Mouse (Mus musculus) thymus, adult 2 months (tissue): ENCODE measurements around the gene Dennd1a. TPM values are rescaled to one million over a fixed set of nuclear protein-coding genes. Genes with fewer than 3 reads are reported as not detected.

Source experiments
- DNase-seq: peaks from one replicate; pipeline ENCODE4 v3.0.0; 2021
- H3K27ac ChIP-seq: fragments of 200-500 bp; 2 replicates; pipeline ENCODE4 v1.5.1; 2012; ENCODE audit warnings: low read length, control low read depth; ENCODE audit not compliant: control insufficient read depth, insufficient read depth
- H3K27me3 ChIP-seq: fragments of 200-500 bp; 2 replicates; pipeline ENCODE4 v1.6.1; 2012; ENCODE audit warnings: mild to moderate bottlenecking, low read length, moderate library complexity, mixed read lengths; ENCODE audit not compliant: control insufficient read depth, insufficient read depth
- H3K36me3 ChIP-seq: fragments of 200-500 bp; 2 replicates; pipeline ENCODE4 v1.6.1; 2012; ENCODE audit warnings: mild to moderate bottlenecking, low read length, moderate library complexity; ENCODE audit not compliant: control insufficient read depth, insufficient read depth
- H3K4me1 ChIP-seq: fragments of 200-500 bp; replicated peaks from 2 replicates; pipeline ENCODE4 v1.6.1; 2012; ENCODE audit warnings: low read length; ENCODE audit not compliant: control insufficient read depth, insufficient read depth
- H3K4me3 ChIP-seq: fragments of 200-500 bp; 2 replicates; pipeline ENCODE4 v1.5.1; 2012; ENCODE audit warnings: mild to moderate bottlenecking, low read length, control low read depth, moderate library complexity; ENCODE audit not compliant: control insufficient read depth, insufficient read depth
- CTCF ChIP-seq: fragments of 200-500 bp; IDR thresholded peaks from 2 replicates; pipeline ENCODE4 v1.5.1; 2012; ENCODE audit warnings: mild to moderate bottlenecking, control low read depth, low read length, moderate library complexity, borderline replicate concordance; ENCODE audit not compliant: control insufficient read depth, poor library complexity, insufficient read depth; ENCODE audit errors: extremely low read depth
- POLR2A ChIP-seq: fragments of 200-500 bp; IDR thresholded peaks from 2 replicates; pipeline ENCODE4 v1.6.1; 2012; ENCODE audit warnings: mild to moderate bottlenecking, low read length, control low read depth, moderate library complexity; ENCODE audit not compliant: control insufficient read depth, poor library complexity, insufficient read depth; ENCODE audit errors: extremely low read depth
- WGBS: fragments of 180-500 bp; shearing (Covaris S2); methylation state at CpG from one replicate; pipeline ENCODE4 v1.1.7; 2018; 5-methylcytosine and 5-hydroxymethylcytosine counted together
- polyA plus RNA-seq: library from polyadenylated mRNA; depleted of rRNA; stranded (reverse); fragments of >200 nt; gene quantifications from 2 replicates; pipeline ENCODE4 v1.2.3, GENCODE M21; 2012

Dennd1a gene
- polyA plus RNA-seq, 1 experiment = 35.9 TPM

DNA sequence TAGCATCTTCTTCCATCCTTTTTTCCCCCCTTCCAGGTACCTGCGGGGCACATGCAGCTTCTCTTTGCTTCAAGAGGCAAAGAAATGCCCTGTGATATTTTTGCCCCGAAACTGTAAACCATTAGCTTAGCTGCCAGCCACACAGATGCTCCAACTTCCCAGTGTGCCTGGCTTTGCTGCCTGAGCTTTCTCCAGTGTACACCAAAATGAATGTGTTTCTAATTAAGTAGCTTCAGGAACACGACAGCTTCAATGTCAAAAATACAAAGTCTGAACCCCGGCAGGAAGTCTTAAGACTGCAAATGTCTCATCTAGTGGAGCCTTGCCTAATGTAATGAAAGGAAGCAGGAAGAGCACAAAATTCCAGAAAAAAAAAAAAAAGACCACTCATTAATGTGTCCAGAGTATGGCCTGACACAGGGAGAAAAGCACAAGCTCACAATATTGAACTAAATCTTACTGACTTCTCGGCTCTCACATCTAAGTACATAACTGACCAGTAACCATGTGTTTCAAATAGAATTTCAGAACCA is 301.4 kb downstream of the Dennd1a start:
- DNase-seq = no peak
- 96% methylated on average over 5 of the region's 5 CpGs for WGBS

DNA sequence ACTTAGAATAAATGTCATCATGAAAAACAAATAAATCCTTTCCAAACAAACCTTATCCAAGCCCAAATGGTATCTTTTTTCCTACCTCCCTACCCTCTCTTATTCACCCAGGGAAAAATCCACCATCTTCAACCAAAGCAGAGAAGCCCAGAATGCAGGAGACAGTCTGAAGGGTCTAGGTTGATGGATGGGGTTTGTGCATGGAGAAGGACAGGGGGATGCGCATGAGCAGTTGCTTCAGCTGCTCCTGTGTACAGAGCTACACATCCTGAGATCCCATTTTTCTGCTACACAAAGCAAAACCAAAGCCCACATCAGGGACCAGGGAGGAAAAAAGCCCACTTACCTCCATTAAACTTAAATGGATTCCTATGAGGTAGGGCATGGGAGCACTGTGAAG is 304.5 kb downstream of the Dennd1a start:
- Histone ChIP-seq H3K27ac (no peak overlapping the region), H3K4me1 (no peaks in the 10 kb centered on the region), H3K4me3 (no peak overlapping the region), H3K27me3 (no peaks in the 10 kb centered on the region), H3K36me3 (no peaks in the 10 kb centered on the region)
- DNase-seq = no peak
- 100% methylated on average over 1 of the region's 1 CpGs for WGBS
- TF ChIP-seq POLR2A (no peak), CTCF (no peak)

More for the DNA sequence above, 301.4 kb downstream of the Dennd1a start:
- no peak for TF ChIP-seq POLR2A
- no peak for TF ChIP-seq CTCF
- no peak overlapping the region for H3K4me3 ChIP-seq
- H3K36me3 ChIP-seq = no peaks in the 10 kb centered on the region
- H3K27me3 ChIP-seq = no peaks in the 10 kb centered on the region
- no peaks in the 10 kb centered on the region for H3K4me1 ChIP-seq
- H3K27ac ChIP-seq = no peak overlapping the region

DNA sequence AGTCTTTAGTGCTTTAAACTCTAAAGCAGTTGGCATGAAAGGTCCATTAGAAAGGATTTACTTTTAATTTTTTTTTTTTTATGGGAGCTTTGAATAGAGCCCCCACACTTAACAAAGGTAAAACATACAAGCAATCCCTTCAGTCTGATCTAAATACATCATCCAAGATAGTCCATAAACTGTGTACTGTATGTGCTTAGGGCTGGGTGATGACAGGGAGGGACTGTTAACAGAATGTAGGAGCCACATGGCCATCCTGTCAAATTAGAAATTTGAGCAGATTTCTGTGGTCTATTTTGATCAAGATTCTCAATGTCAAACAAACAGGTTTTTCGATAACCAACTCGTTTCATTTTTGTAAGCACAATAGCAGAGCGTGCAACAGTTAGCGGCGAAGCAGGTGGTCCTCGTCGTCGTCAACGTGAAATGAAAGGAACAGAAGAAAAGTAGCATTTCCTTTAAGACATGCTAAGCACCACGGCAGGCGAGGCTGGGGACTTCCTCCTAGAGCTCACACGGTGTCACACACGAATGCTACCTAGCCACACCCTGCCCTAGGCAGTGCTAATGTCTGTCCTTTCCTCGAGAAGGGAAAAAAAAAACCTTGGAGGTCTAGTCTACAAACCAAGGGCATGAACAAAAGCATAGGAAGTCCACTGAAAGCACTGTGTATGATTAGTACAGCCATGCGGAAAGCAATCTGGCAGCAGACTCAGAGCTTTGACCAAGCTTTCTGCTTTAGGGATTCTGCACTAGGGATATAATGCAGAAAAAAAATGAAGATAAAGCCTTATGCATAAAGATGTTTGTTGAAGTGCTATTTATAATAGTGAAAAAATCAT is 305.4 kb downstream of the Dennd1a start:
- WGBS = 26% methylated on average over 15 of the region's 15 CpGs
- H3K27ac ChIP-seq = no peak overlapping the region
- DNase-seq = peak; percentile 32
- no peaks in the 10 kb centered on the region for H3K36me3 ChIP-seq
- no peaks in the 10 kb centered on the region for H3K4me1 ChIP-seq
- TF ChIP-seq CTCF = no peak
- TF ChIP-seq POLR2A = no peak
- H3K4me3 ChIP-seq = no peak overlapping the region
- no peaks in the 10 kb centered on the region for H3K27me3 ChIP-seq

DNA sequence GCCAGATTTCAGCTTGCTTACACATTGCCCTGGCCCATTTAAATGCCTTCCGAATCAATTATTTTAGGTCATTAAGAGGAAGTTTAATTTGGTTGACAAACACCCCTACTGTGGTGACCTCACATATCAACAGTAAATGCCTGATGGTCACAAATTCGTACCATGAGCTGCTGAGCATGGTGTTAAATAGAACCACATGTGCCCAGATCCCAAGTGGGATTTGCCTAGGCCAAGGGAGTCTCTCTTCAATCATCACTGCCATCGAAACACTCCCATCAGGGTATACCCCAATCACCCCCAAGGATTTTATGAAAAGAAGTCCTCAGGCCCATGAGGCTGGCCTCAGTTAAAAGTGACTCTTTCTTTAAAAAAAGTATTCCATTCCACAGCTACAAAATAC is 313.0 kb downstream of the Dennd1a start:
- TF ChIP-seq CTCF (no peak), POLR2A (no peak)
- WGBS = over 99% methylated on average over 3 of the region's 3 CpGs
- Histone ChIP-seq H3K27ac (no peak overlapping the region), H3K4me3 (no peak overlapping the region), H3K36me3 (no peaks in the 10 kb centered on the region), H3K4me1 (no peaks in the 10 kb centered on the region), H3K27me3 (no peaks in the 10 kb centered on the region)
- DNase-seq = no peak

DNA sequence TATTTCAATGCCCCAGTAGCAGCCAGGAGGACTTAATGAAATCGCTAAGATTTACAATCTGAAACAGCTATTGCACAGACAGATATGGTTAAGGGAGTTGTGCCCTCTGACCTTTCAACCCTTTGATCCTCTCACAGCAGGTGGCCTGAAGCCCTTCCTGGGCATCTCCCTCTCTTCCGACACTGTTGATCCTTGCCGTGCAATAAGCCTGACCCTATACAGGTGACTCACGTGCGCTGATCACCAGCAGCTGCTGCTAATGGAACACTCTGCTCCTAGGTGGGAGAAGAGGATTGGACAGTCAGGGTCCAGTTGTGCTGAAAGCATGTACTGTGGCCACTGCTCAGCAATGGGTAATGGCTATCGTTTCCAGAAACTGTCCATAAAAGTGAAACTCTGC is 314.6 kb downstream of the Dennd1a start:
- H3K4me3 ChIP-seq = no peak overlapping the region

DNA sequence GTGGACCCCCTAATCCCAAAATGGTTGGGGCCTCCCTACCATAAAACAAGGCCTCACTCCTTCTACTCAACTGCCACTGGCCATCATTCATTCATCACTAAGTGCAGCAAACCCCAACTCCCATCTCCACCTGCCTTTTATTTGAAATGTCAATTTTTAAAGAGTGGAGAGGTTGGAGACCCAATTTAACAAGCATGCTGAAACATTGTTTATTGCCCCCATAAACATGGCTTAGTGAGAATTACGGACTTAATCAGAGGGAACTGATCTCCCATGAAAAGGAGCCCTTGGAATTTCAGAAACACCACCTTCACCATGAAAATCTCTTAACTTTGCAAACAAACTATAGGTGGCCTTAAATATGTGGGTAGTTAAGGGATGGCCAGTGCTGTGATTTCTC is 315.5 kb downstream of the Dennd1a start:
- Histone ChIP-seq H3K36me3 (no peaks in the 10 kb centered on the region), H3K4me3 (no peak overlapping the region), H3K4me1 (no peaks in the 10 kb centered on the region), H3K27me3 (no peaks in the 10 kb centered on the region), H3K27ac (no peak overlapping the region)
- WGBS = 100% methylated on average over 1 of the region's 1 CpGs
- TF ChIP-seq POLR2A (no peak), CTCF (no peak)
- DNase-seq = no peak

More for the DNA sequence above, 314.6 kb downstream of the Dennd1a start:
- no peak for DNase-seq
- 96% methylated on average over 6 of the region's 6 CpGs for WGBS
- Histone ChIP-seq H3K4me1 (no peaks in the 10 kb centered on the region), H3K36me3 (no peaks in the 10 kb centered on the region), H3K27ac (no peak overlapping the region), H3K27me3 (no peaks in the 10 kb centered on the region)
- TF ChIP-seq CTCF = no peak
- no peak for TF ChIP-seq POLR2A
